Mouse (Mus musculus) midbrain, postnatal 0 days (tissue): ENCODE data around the gene Dyrk1a. TPM values are rescaled to one million over a fixed set of nuclear protein-coding genes. Genes with fewer than 3 reads are reported as not detected.

Source experiments
- ATAC-seq: fragments of 200-750 bp; cut with Nextera tagmentation; 2 replicates; pipeline ENCODE4 v1.8.0; 2017; ENCODE audit warnings: moderate number of reproducible peaks, mild to moderate bottlenecking, moderate TSS enrichment, moderate library complexity; ENCODE audit not compliant: low FRiP score
- DNase-seq: peaks from one replicate; pipeline ENCODE4 v3.0.0-alpha.2; 2015; ENCODE audit warnings: low spot score
- H3K27ac ChIP-seq: fragments of 300-500 bp; sonication (generic); 2 replicates; pipeline ENCODE4 v1.5.1; 2014; ENCODE audit warnings: low read depth, mild to moderate bottlenecking, low read length, mixed read lengths
- H3K27me3 ChIP-seq: fragments of 300-500 bp; sonication (generic); 2 replicates; pipeline ENCODE4 v1.6.1; 2014; ENCODE audit warnings: low read length, control low read depth, mixed read lengths; ENCODE audit not compliant: insufficient read depth
- H3K36me3 ChIP-seq: fragments of 300-500 bp; sonication (generic); 2 replicates; pipeline ENCODE4 v1.6.1; 2014; ENCODE audit warnings: low read length, control low read depth, mixed read lengths; ENCODE audit not compliant: insufficient read depth
- H3K4me1 ChIP-seq: fragments of 300-500 bp; sonication (generic); 2 replicates; pipeline ENCODE4 v1.6.1; 2014; ENCODE audit warnings: mild to moderate bottlenecking, control low read depth, antibody characterized with exemption, low read length, mixed read lengths; ENCODE audit not compliant: insufficient read depth
- H3K4me2 ChIP-seq: fragments of 300-500 bp; sonication (generic); 2 replicates; pipeline ENCODE4 v1.6.1; 2014; ENCODE audit warnings: low read depth, mild to moderate bottlenecking, low read length, mixed read lengths; ENCODE audit not compliant: poor library complexity, severe bottlenecking
- H3K4me3 ChIP-seq: fragments of 300-500 bp; sonication (generic); 2 replicates; pipeline ENCODE4 v1.5.1; 2014; ENCODE audit warnings: low read depth, mild to moderate bottlenecking, low read length, moderate library complexity
- H3K9ac ChIP-seq: fragments of 300-500 bp; sonication (generic); replicated peaks from 2 replicates; pipeline ENCODE4 v1.6.1; 2014; ENCODE audit warnings: mild to moderate bottlenecking, low read length, moderate library complexity, mixed read lengths; ENCODE audit not compliant: poor library complexity, severe bottlenecking
- H3K9me3 ChIP-seq: fragments of 300-500 bp; sonication (generic); 2 replicates; pipeline ENCODE4 v1.6.1; 2016; ENCODE audit warnings: low read length, control low read depth
- CTCF ChIP-seq: IDR thresholded peaks from 2 replicates; pipeline ENCODE4 v1.5.1; 2016; ENCODE audit warnings: antibody characterized with exemption, mild to moderate bottlenecking
- WGBS: fragments of 180-500 bp; shearing (Covaris S2); extraction: QIAGEN DNeasy Blood & Tissue Kit; methylation state at CpG from one replicate; pipeline ENCODE4 v1.1.7; 2014; 5-methylcytosine and 5-hydroxymethylcytosine counted together
- polyA plus RNA-seq: library from polyadenylated mRNA; unstranded; fragments of >200 nt; fragmentation: Nextera tagmentation; extraction: Ambion mirVana; gene quantifications from 2 replicates; pipeline ENCODE4 v1.2.1, GENCODE M21; 2015
- total RNA-seq: library from RNA; depleted of rRNA; stranded (reverse); fragments of >200 nt; gene quantifications from 2 replicates; pipeline ENCODE4 v1.2.3, GENCODE M21; 2014

Gene Dyrk1a
- total and polyA plus RNA-seq, 2 experiments from 2014 or later = 13.7 to 94.2 TPM

DNA sequence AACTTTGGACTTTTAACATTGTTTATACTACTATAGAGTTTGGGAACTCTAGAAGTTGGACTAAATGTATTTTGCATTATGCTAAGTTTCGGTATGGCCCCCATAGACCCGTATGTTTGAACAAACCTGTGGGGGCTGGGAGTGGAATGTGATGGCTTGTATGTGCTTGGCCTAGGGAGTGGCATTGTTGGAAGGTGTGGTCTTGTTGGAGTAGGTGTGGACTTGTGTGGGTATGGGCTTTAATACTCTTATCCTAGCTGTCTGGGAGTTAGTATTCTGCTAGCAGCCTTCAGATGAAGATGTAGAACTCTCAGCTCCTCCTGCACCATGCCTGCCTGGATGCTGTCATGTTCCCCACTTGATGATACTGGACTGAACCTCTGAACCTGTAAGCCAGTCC, 72.0 kb downstream of the Dyrk1a start:
- H3K4me3 ChIP-seq = no peak overlapping the region
- no peak overlapping the region for H3K4me2 ChIP-seq
- WGBS = 96% methylated on average over 2 of the region's 2 CpGs
- H3K27ac ChIP-seq = no peak overlapping the region
- no peaks in the 10 kb centered on the region for H3K9me3 ChIP-seq
- H3K4me1 ChIP-seq = no peaks in the 10 kb centered on the region
- H3K9ac ChIP-seq = no peak overlapping the region
- H3K36me3 ChIP-seq = no peaks in the 10 kb centered on the region; the same call in 1 of the 2 replicates
- no peaks in the 10 kb centered on the region for H3K27me3 ChIP-seq
- DNase-seq (no peak), ATAC-seq (no peak)
- TF ChIP-seq CTCF = no peak

- 73% methylated on average over 5 of the region's 5 CpGs for WGBS
- Histone ChIP-seq H3K36me3 (no peaks in the 10 kb centered on the region), H3K4me3 (no peak overlapping the region), H3K4me2 (no peak overlapping the region), H3K27me3 (no peaks in the 10 kb centered on the region), H3K4me1 (peaks cover 4% of the 10 kb centered on the region), H3K9ac (no peak overlapping the region), H3K27ac (no peak overlapping the region), H3K9me3 (no peaks in the 10 kb centered on the region)
- ATAC-seq (no peak), DNase-seq (no peak)
- no peak for TF ChIP-seq CTCF
Observed at GRCm38 (mm10) chr16:94647153-94647552, 77.3 kb downstream of the Dyrk1a start.

DNA sequence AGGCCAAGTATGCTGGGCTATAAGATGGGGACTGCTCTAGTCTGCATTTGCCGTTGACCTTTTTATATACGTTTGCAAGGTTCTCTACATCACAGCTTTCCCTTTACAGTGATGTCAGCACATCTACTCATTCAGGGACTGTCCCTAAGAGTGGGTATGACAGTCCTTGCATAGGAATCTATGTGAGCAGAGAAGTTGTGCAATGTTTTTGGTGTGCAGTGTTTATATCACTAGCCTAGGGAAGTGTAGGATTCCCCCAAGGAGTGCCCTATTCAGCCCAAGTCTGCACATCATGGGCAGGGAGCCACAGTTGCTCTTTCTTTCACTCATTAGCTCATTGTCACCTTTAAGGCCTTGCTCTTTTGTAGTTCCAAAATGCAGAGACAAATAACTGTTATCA, 78.1 kb downstream of the Dyrk1a start:
- Histone ChIP-seq H3K4me2 (no peak overlapping the region), H3K36me3 (no peaks in the 10 kb centered on the region), H3K4me3 (no peak overlapping the region), H3K27ac (no peak overlapping the region), H3K9me3 (no peaks in the 10 kb centered on the region), H3K27me3 (no peaks in the 10 kb centered on the region), H3K9ac (no peak overlapping the region), H3K4me1 (peaks cover 4% of the 10 kb centered on the region)
- 94% methylated on average over 2 of the region's 2 CpGs for WGBS
- no peak for TF ChIP-seq CTCF
- no peak for DNase-seq
- no peak for ATAC-seq

GRCm38 (mm10) chr16:94649861-94650260, 80.1 kb downstream of the Dyrk1a start:
- Histone ChIP-seq H3K4me1 (peaks cover 4% of the 10 kb centered on the region), H3K9me3 (no peaks in the 10 kb centered on the region), H3K4me3 (no peak overlapping the region), H3K4me2 (no peak overlapping the region), H3K36me3 (no peaks in the 10 kb centered on the region), H3K27ac (no peak overlapping the region), H3K9ac (no peak overlapping the region), H3K27me3 (no peaks in the 10 kb centered on the region)
- DNase-seq = no peak
- ATAC-seq = no peak
- TF ChIP-seq CTCF = no peak
- WGBS = 80% methylated on average over 3 of the region's 3 CpGs

DNA sequence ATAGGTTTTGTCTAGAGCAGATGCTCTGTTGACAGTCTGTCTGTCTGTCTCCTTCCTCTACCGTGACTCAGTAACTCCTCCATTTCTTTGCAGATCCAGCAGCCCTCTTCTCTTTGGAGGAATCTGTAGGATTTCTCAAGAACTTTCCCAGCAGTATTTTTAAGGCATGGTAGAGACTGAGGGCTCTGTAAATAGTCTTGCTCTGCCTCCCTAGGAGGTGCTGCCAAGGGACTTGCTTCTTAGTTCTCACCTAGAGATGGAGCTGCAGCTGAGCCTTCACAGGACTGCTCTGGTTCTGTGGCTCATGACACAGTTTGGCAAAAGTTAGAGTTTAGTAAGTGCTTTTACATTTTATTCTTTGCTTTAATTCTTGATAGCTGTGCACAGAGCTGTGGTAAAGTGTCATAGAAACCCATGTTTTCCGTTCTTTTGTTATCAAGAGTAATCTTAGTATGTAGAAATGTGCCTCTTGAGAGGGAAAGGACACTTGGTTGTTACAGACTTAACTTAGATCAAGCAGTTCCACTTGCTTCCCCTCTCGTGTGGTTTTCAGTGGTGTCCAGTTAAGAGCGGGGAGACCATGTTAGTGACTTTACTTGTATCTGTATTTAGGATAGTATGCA, 82.4 kb downstream of the Dyrk1a start:
- Histone ChIP-seq H3K9me3 (no peaks in the 10 kb centered on the region), H3K27ac (no peak overlapping the region), H3K4me3 (no peak overlapping the region), H3K4me2 (no peak overlapping the region), H3K9ac (no peak overlapping the region), H3K36me3 (no peaks in the 10 kb centered on the region), H3K27me3 (no peaks in the 10 kb centered on the region), H3K4me1 (peaks cover 11% of the 10 kb centered on the region)
- WGBS = 68% methylated on average over 4 of the region's 4 CpGs
- TF ChIP-seq CTCF = no peak
- no peak for DNase-seq
- no peak for ATAC-seq

DNA sequence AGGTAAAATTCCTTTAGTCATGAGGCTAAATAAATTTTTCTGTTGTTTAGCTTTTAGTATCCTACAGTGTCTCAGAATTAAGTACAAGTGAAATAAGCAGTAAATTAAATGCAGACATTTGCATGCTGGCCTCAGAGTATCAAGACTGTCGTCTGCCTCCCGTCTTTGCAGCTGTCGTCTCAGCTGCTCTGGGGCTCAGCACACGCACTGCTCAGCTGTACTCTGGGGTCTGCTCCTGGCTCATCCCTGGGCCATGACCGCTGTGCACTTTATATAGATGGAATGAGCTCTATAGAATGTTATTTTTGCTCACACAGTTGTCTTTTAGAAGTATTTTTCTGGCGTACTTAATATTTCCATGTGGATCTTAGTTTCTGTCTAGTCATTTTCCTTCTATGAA, 85.3 kb downstream of the Dyrk1a start:
- Histone ChIP-seq H3K27ac (no peak overlapping the region), H3K4me1 (peaks cover 7% of the 10 kb centered on the region; the same call in 1 of the 2 replicates), H3K36me3 (no peaks in the 10 kb centered on the region), H3K27me3 (no peaks in the 10 kb centered on the region), H3K4me3 (no peak overlapping the region), H3K4me2 (no peak overlapping the region), H3K9ac (no peak overlapping the region), H3K9me3 (no peaks in the 10 kb centered on the region)
- no peak for TF ChIP-seq CTCF
- ATAC-seq = no peak
- no peak for DNase-seq
- 37% methylated on average over 6 of the region's 6 CpGs for WGBS
